Mouse (Mus musculus): ENCODE results near the gene Cript. TPM values are rescaled to one million over a fixed set of nuclear protein-coding genes. Genes with fewer than 3 reads are reported as not detected.

Gene Cript
- 366 TPM for polyA plus RNA-seq (2014; fragmentation: Illumina TruSeq; extraction: RNeasy Lipid Tissue Mini Kit (QIAGEN cat#74804); ENCODE audit: low read depth, low replicate concordance)

DNA sequence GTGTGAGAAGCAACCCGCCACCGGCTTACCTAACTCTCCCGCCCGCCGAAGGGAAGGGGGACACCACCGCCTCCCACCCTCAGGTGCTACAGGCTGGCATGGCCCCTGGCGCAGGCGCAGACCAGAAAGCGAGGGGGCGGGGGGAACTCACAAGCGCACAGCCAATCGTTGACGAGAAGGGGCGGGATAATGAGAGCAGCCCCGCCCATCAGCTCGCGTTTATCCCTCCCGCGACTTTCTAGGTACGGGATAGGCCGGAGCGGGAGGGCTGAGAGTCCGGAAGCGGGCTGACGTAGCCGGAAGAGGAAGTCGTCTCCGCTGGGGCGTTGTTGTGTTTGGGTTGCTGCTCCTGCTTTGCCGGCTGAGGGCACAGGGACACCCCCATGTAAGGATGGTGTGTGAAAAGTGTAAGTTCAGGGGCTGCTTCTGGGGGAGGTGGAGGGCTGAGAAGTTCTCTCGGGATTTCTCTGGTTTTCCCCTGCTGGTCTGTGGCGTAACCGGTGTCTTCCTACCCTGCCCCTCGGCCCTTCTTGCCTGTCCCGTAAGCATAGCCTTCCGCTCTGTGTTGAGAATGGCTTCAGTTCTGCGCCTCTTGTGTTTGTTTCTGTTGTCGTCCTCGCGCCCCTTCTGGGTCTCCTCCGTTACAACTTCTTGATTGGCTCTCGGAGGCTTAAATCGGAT, at the start of gene Cript, which contains the start of gene Pigf:
Gene Cript, plus strand, starts transcription at position 282 of the 681 bp plus-strand sequence.
Gene Pigf, minus strand, starts transcription at position 138 of the 681 bp plus-strand sequence.

Other genes starting within 250 kb of the Cript start
- not detected for gene Tmem247, start 108.2 kb upstream of the Cript start, polyA plus RNA-seq (2014; fragmentation: Illumina TruSeq; extraction: RNeasy Lipid Tissue Mini Kit (QIAGEN cat#74804); ENCODE audit: low read depth, low replicate concordance)
- gene Atp6v1e2, start 77.7 kb upstream of the Cript start, polyA plus RNA-seq (2014; fragmentation: Illumina TruSeq; extraction: RNeasy Lipid Tissue Mini Kit (QIAGEN cat#74804); ENCODE audit: low read depth, low replicate concordance) = not detected
- 282 TPM for gene Rhoq, start 62.5 kb upstream of the Cript start, polyA plus RNA-seq (2014; fragmentation: Illumina TruSeq; extraction: RNeasy Lipid Tissue Mini Kit (QIAGEN cat#74804); ENCODE audit: low read depth, low replicate concordance)
- 46.3 TPM for gene Pigf, start 144 bp upstream of the Cript start, polyA plus RNA-seq (2014; fragmentation: Illumina TruSeq; extraction: RNeasy Lipid Tissue Mini Kit (QIAGEN cat#74804); ENCODE audit: low read depth, low replicate concordance)
- gene Socs5, start 82.1 kb downstream of the Cript start, polyA plus RNA-seq (2014; fragmentation: Illumina TruSeq; extraction: RNeasy Lipid Tissue Mini Kit (QIAGEN cat#74804); ENCODE audit: low read depth, low replicate concordance) = 55.2 TPM
- 341 TPM for gene Mcfd2, start 240.4 kb downstream of the Cript start, polyA plus RNA-seq (2014; fragmentation: Illumina TruSeq; extraction: RNeasy Lipid Tissue Mini Kit (QIAGEN cat#74804); ENCODE audit: low read depth, low replicate concordance)

Data from adrenal gland, adult 10 weeks (tissue).